Mouse (Mus musculus): ENCODE measurements at regions not wholly inside any gene's neighbourhood (a gene's known extent, or its start where the extent isn't known, plus 50 kb on each side); places are given as distances from the start of the nearest gene placed in this dataset.
A peak's percentile ranks its signal among the peaks of the same experiment; 100 is the strongest.
"Not testable (repeated sequence)": the region's sequence is repeated elsewhere in the genome, so short reads cannot be mapped to it uniquely, and the experiment has no call there.

DNA sequence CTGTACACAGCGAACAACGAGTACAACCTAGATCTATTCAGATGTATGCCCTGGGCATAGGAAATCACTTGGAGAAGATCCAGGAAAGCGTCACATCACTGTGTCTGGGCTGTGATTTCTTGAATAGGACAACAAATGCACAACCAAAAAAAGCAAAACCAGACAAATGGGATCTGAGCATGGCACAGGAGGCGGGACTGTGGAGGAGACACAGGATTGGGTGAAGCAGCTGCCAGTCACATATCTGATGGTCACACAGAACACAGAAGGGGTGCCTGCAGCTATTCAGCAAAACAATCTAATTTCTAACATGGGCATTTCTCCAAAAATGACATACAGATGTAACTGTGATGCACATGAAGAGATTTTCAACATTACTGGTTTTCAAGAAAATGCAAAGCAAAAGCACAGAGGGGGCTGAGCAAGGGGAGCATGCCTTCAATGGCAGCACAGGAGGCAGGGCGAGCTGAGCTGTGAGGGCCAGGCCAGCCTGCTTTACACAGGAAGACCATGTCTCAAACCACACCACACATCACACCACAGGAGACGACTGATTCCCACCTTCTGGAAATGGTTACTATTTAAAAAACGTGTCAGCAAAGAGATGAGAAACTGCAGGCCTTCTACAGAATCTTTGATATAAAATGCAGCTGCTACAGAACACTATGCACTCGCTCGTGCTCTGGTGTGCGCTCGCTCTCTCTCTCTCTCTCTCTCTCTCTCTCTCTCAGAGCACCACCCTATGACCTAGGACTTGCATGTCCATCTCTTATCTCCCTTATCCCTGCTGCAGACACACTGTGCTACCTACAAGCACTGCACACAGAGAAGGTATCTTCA, 175.2 kb upstream of the Klf14 start:
- DNase-seq, result no peak

GRCm38 (mm10) chr6:31134736-31135077, 175.8 kb upstream of the Klf14 start:
- no peak for DNase-seq

- DNase-seq, result no peak
Measured at GRCm38 (mm10) chr6:31135580-31135979, 176.7 kb upstream of the Klf14 start.

DNA sequence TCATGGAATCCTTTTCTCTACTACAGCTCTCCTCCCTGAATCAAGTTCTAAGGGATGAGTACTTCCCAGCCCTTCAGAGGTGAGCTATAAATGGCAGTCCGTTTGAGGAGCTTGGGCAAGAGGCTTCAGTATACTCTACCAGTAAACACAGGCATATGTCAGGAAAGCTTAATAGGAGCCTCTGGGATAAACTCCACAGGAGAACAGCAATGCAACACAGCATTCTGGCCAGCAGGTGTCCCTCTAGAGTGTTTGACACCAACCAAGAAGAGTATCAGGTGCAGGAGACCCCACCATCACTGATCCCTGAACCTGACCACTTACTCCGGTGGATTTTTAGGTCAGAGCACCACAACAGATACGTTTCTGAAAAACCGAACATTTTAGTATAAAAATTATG, 178.0 kb upstream of the Klf14 start:
- DNase-seq, result no peak

DNA sequence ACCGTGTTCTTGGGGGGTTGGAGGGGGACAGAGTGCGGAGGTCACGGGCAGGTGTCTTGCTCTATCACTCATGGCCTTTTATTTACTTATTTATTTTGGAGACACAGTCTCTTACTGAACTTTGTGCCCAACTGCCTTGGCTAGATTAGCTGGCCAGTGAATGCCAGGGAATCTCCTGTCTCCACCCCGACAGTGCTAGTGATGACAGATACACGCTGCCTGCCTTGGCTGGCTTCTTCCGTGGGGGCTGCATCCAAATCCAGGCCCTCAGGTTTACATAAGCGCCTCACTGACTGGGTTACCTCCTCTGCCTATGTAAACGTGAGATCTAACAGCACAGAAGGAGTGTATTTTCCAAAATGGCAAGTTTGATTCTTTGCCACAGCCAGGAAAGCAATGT, 178.5 kb upstream of the Klf14 start:
- DNase-seq, result no peak

DNA sequence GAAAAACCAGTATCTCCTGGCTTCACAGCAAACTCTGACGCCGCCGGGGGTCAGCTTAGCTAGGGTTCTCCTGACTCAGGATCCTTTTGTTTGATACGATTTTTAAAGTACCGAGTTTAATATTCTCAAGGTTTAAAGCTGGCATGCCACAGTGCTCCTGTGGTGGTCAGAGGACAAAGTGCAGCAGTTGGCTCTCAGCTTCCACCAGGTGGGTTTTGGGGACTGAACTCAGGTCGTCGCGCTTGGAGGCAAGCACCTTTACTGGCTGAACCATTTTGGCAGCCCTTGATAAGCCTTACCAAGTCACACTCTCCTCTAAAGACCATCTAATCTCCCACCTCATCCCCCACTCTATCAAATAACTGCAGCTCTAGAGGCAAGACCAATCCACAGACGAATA, 181.1 kb upstream of the Klf14 start:
- no peak for DNase-seq

GRCm38 (mm10) chr6:31140593-31140992, 181.7 kb upstream of the Klf14 start:
- no peak for DNase-seq

GRCm38 (mm10) chr6:31141486-31141885, 182.6 kb upstream of the Klf14 start:
- no peak for DNase-seq

DNA sequence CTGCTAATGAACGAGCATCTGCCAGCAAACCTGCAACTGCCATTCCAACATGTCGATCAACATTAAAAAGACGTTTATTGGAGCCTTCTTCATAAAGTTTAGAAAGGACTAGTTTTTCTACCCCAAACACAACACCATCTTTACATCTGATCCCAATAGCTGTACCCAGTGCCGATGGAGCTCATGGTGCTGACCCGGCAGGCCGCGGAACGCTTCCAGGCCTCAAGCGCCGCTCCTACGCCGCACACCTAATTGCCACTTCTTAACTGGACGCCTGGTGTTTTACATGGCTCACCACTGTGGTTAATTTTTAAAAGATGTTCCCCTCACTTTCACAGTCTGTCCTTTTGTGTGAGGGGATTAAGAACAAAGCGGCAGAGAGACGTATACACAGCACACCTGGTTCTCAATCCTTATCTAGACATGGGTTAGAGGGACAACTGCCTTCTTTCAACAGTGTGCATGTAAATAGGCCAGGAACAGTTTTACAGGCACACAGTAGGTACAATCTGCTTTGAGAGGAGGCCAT, 183.7 kb upstream of the Klf14 start:
- DNase-seq, result not testable (repeated sequence)

- DNase-seq, result no peak
Measured at GRCm38 (mm10) chr6:31145687-31146086, 186.8 kb upstream of the Klf14 start.

- DNase-seq, result no peak
Measured at GRCm38 (mm10) chr6:31146779-31147178, 187.9 kb upstream of the Klf14 start.

DNA sequence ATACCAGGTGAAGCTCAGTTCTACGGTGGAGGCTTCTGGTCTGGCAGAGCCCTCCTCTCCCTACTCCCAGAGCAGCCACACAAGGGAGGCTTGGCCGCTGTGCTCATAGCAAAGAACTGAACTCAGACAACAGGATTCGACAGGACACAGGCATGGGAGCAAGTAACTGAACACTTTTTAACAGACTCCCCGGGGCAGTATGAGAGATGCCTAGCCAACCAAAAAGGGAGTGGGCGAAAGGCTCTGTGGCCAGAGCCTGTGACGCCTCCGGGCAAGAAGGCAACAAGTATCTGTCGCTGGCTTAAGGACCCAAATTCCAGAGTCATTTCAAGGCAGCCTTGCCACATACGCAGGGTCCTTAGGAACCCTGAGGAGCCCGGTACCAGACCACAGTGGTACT, 188.8 kb upstream of the Klf14 start:
- no peak for DNase-seq

DNA sequence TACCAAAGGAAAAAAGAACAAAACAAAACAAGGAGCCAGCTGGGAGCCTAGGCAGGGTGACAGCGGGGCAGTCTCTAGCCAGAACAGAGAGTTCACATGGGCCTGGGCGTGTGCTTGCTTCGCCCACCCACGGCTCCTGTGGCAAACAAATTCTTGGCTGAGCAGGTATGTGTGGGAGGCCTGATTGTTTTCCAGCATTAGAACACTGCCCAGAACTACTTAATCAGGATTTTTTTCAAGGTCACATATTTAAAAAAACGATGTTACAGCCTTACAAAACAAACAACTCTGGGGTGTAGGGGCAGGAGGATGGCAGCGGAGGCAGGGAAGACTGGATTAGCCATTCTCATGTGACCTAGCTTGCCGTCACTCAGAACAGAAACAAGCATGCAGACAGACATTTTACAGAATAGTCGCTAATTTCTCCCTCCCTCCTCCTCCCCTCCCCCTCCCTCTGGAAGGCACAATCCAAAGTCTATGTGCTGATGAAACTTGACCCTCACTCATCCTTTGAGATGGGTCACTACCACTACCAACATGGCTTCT, 189.5 kb upstream of the Klf14 start:
- DNase-seq, result no peak

- no peak for DNase-seq
Measured at GRCm38 (mm10) chr6:31149164-31149563, 190.3 kb upstream of the Klf14 start.

DNA sequence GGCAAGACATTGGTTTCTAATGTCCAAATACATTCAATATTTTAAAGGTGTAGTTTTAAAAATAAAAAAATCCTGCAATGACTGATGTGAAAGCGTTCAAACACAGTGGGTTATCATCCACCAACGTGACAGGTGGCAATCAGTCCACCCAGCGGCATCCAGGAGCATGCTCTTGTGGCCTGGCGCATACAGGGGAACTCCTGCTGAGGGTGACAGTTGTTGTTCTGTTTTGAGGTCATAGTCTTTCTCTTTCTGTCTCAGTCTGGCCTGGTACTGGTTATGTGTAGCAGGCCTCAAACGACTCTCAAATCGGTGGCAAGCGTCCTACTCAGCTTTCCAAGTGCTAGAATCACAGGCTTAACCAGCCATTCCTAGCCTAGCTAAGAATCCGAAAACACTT, 191.5 kb upstream of the Klf14 start:
- no peak for DNase-seq

GRCm38 (mm10) chr6:31155857-31156256, 197.0 kb upstream of the Klf14 start:
- DNase-seq, result no peak

DNA sequence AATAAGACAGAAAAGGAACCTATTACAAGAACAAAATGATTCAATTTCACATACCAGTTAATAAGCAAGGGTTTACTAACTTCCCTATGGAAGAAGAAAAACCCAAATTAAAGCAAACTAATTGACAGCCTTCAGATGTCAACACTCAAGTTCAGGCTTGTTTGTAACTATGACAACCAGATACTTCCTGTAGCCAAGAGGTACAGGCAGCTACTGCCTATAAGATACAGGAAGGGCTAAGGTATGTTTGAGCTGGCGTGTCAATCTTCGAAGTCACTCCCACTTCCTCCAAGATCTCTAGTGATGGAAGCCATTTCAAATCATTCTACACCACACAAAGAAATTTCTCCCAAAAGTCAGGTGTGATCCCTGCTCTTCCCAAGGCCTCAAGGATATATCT, 198.1 kb upstream of the Klf14 start:
- no peak for DNase-seq

- DNase-seq, result no peak
Measured at GRCm38 (mm10) chr6:31157429-31157828, 198.6 kb upstream of the Klf14 start.

GRCm38 (mm10) chr6:31158648-31159047, 199.8 kb upstream of the Klf14 start:
- no peak for DNase-seq

- peak in 1 of 2 experiments; percentile 14 for DNase-seq
Measured at GRCm38 (mm10) chr6:31159240-31159639, 200.4 kb upstream of the Klf14 start.

DNA sequence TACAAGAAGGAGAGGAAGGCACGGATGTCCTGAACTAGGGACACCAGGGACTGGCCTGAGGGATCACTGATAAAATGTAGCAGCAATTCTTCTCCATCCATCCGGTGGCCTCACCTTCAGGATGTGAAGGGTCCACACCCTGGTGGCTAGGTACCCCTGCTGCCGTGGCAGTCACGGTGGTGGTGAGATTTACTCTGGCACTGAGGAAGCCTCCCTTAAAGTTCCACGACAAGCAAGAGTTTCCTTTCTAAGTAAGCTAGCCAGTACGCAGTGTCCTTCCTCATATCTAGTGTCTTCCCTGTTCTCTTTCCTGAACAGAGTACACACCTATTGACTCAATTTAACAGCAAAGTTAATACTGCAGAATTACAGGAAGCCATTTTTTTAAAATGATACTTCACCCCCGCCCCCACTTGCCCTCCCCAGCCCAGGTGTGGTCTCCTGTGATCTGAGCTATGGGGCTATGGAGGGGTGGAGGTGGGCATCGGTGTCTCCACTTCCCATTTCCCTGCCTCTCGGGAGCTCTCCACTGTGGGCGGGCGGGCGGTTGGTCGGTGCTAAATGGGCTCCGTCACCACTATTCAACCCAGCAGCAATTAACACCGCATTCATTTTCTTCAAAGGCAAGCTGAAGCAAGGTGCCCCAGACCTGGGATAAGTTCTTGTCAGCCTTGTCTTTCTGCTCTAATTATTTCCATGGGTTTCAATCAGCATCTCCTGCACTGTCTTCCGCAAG, 201.2 kb upstream of the Klf14 start:
- DNase-seq, result no peak

GRCm38 (mm10) chr6:31161445-31162340, 202.8 kb upstream of the Klf14 start:
- no peak for DNase-seq

- no peak for DNase-seq
Measured at GRCm38 (mm10) chr6:31165011-31165410, 206.1 kb upstream of the Klf14 start.

Data from thymus, adult 18-20 months (tissue).